Mouse (Mus musculus): ENCODE measurements around the gene Zc3h14. TPM values are rescaled to one million over a fixed set of nuclear protein-coding genes. Genes with fewer than 3 reads are reported as not detected.

The Zc3h14 gene
- 86.2 and 98.3 TPM in 2 replicates for polyA plus RNA-seq (2015; fragmentation: Nextera tagmentation; extraction: Ambion mirVana)

- under 1% methylated on average over 80 of the region's 87 CpGs for WGBS
These were observed at the start of gene Zc3h14 for GRCm38 (mm10) chr12:98746746-98747379. Gene Zc3h14, plus strand, starts transcription at chr12:98746964.

DNA sequence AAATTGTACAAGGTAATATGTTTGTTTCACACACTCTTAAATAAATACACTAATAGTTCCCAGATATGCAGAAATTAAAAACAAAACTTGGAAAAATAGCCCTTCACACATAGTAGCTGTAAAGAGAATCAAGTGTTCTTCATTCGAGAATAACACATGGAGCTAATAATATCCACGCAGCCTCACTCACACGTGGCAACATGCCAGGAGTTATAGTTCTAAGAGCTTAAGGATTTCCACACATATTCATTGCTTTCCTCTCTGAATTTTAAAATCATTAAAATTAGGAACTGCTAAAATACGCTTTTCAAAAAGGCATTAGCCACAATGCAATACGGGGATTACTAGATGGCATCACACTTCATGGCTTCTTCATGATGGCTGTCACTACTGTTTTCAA, 49.6 kb upstream of the Zc3h14 start:
- no peak for ATAC-seq
- H3K27me3 ChIP-seq (replicated peaks) = no peaks in the 10 kb centered on the region
- H3K36me3 ChIP-seq = peaks cover 6% of the 10 kb centered on the region; the same call in 1 of the 2 replicates
- no peak overlapping the region for H3K9ac ChIP-seq
- no peaks in the 10 kb centered on the region for H3K9me3 ChIP-seq
- no peaks in the 10 kb centered on the region for H3K4me1 ChIP-seq (replicated peaks)
- no peak overlapping the region for H3K4me3 ChIP-seq (replicated peaks)
- no peak overlapping the region for H3K4me2 ChIP-seq (replicated peaks)
- no peak overlapping the region for H3K27ac ChIP-seq
- WGBS = 80% methylated on average over 5 of the region's 5 CpGs

More at GRCm38 (mm10) chr12:98746746-98747379, at the start of gene Zc3h14:
- ATAC-seq = peak; percentile 94
- Histone ChIP-seq H3K4me2 (replicated peaks) (peak within 1 kb of the TSS; percentile 62), H3K9ac (peak within 1 kb of the TSS; percentile 91), H3K27me3 (replicated peaks) (no peaks in the 10 kb centered on the region), H3K27ac (peak within 1 kb of the TSS; percentile 86), H3K4me1 (replicated peaks) (peaks cover 8% of the 10 kb centered on the region; the same call in 1 of the 2 replicates), H3K36me3 (no peaks in the 10 kb centered on the region), H3K4me3 (replicated peaks) (peak within 1 kb of the TSS; percentile 94), H3K9me3 (no peaks in the 10 kb centered on the region)

DNA sequence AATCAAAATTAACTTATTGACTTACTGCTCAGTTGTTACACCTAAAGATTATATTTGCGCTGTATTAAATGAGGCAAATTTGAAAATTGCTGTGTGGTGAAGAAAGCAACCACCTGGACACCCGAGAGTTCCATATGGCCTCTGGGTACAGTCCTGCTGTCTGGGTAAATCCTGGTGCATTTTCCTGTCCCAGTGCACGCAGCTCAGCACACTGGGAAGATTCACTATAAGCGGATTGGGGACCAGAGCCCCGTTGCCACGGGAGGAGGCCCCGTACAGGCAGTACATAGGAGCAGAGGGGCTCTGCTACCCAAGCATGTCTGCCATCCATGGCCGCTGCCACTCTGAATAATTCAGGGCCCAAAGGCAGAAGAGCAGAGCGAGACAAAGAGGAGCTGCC, 45.2 kb upstream of the Zc3h14 start:
- Histone ChIP-seq H3K4me3 (replicated peaks) (no peak overlapping the region), H3K9ac (no peak overlapping the region), H3K27me3 (replicated peaks) (no peaks in the 10 kb centered on the region), H3K4me1 (replicated peaks) (no peaks in the 10 kb centered on the region), H3K9me3 (no peaks in the 10 kb centered on the region), H3K4me2 (replicated peaks) (no peak overlapping the region), H3K36me3 (peaks cover 6% of the 10 kb centered on the region; the same call in 1 of the 2 replicates), H3K27ac (no peak overlapping the region)
- 95% methylated on average over 9 of the region's 9 CpGs for WGBS
- ATAC-seq = no peak

DNA sequence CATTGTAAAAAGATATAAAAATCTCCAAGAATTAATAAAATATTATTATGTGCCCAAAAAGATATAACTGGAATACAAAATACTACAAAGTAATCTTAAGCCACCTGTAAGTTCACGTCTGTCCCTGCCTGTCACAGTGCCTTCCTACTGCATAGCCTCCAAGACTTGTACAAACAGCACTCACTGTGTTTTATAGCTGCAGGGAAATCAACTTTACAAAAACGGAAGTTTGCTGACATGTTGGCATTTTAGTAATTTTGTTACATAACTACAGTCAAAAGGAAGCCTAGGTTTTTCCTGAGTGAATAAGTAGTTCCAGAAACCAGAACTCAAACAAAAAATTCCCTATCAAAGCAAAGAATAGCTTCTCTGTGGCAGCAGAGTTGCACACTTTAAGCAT, 43.2 kb upstream of the Zc3h14 start:
- ATAC-seq = no peak
- Histone ChIP-seq H3K4me2 (replicated peaks) (no peak overlapping the region), H3K4me3 (replicated peaks) (no peak overlapping the region), H3K27me3 (replicated peaks) (no peaks in the 10 kb centered on the region), H3K36me3 (0 out of 2 replicates have a peak, but pooled peaks cover 3% of the 10 kb centered on the region), H3K9me3 (no peaks in the 10 kb centered on the region), H3K4me1 (replicated peaks) (no peaks in the 10 kb centered on the region), H3K27ac (no peak overlapping the region), H3K9ac (no peak overlapping the region)
- 73% methylated on average over 2 of the region's 2 CpGs for WGBS

DNA sequence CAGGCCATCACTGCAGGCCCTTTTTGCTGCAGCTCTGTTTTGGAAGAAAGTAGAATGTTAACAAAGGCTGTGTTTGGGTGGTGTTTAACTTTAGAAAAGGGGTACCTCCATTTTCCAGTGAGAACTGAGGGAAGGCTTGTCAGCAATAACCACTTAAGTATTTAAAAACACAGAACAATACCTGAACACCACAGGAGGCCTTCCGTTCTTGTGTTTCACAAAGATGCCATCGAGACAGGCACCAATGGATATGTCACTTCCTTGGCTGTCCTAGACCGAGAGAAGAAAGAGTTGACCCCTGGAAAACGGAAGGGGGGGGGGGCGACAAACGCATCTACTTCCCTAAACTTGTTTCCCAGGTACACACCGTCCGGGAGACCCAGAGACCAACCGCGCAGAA, 42.8 kb upstream of the Zc3h14 start:
- Histone ChIP-seq H3K4me2 (replicated peaks) (no peak overlapping the region), H3K9me3 (no peaks in the 10 kb centered on the region), H3K4me3 (replicated peaks) (no peak overlapping the region), H3K27me3 (replicated peaks) (no peaks in the 10 kb centered on the region), H3K9ac (no peak overlapping the region), H3K4me1 (replicated peaks) (no peaks in the 10 kb centered on the region), H3K27ac (no peak overlapping the region), H3K36me3 (0 out of 2 replicates have a peak, but pooled peaks cover 3% of the 10 kb centered on the region)
- 85% methylated on average over 10 of the region's 10 CpGs for WGBS
- ATAC-seq = no peak

DNA sequence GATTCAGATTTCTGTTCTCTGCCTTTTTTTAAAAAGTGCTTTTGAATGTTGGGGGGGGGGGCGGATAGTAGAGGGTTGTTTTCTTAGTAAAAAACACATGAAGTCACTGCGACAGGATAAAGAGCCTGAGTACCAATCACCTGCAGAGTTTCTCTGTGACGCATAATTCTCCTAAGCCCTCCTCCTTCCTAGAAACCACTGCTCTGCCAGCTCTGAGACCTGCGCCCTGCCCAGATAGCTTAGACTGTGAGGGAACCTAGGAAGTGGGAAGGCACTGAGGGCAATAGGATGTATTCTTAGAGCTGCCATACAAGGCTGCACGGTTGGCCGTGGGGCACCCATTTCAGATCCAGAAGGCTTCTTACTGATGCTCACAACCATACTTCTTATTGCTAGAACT, 33.9 kb upstream of the Zc3h14 start:
- Histone ChIP-seq H3K27ac (no peak overlapping the region), H3K9me3 (no peaks in the 10 kb centered on the region), H3K4me1 (replicated peaks) (peaks cover 7% of the 10 kb centered on the region), H3K4me3 (replicated peaks) (no peak overlapping the region), H3K27me3 (replicated peaks) (no peaks in the 10 kb centered on the region), H3K36me3 (no peaks in the 10 kb centered on the region), H3K4me2 (replicated peaks) (no peak overlapping the region), H3K9ac (no peak overlapping the region)
- WGBS = 81% methylated on average over 6 of the region's 6 CpGs
- no peak for ATAC-seq

- no peaks in the 10 kb centered on the region for H3K36me3 ChIP-seq
- H3K4me3 ChIP-seq (replicated peaks) = no peak overlapping the region
- H3K4me2 ChIP-seq (replicated peaks) = 0 out of 2 replicates have a peak overlapping the region, but pooled peaks have one; percentile 5
- no peaks in the 10 kb centered on the region for H3K9me3 ChIP-seq
- WGBS = 19% methylated on average over 7 of the region's 7 CpGs
- peak; percentile 84 for ATAC-seq
- no peak overlapping the region for H3K27ac ChIP-seq
- no peak overlapping the region for H3K9ac ChIP-seq
- peaks cover 7% of the 10 kb centered on the region for H3K4me1 ChIP-seq (replicated peaks)
- no peaks in the 10 kb centered on the region for H3K27me3 ChIP-seq (replicated peaks)
These were observed 33.1 kb upstream of the Zc3h14 start for GRCm38 (mm10) chr12:98713621-98714103.

DNA sequence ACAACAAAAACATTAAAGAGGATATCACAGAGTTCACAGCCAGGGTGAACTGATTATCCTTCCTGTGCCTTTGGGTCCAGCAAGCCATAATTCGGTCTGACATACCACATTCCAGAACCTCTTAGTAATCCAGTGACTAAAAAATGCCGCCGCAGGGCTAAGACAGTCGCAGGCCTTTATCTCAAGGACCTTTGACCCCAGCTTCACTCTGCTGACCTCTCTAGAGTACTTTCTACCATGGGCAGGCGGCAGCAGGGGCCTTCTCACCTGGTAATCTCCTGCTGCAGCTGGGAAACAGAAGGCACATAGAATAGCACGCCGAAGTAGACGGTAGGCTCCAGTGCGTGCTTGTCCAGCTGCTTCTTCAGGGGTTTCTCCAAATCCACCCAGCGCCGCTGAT, 32.0 kb upstream of the Zc3h14 start:
- ATAC-seq = peak; percentile 29; the same call in 1 of the 2 replicates
- Histone ChIP-seq H3K4me2 (replicated peaks) (no peak overlapping the region; the same call in 1 of the 2 replicates), H3K4me3 (replicated peaks) (no peak overlapping the region), H3K9me3 (no peaks in the 10 kb centered on the region), H3K36me3 (no peaks in the 10 kb centered on the region), H3K27me3 (replicated peaks) (no peaks in the 10 kb centered on the region), H3K4me1 (replicated peaks) (peaks cover 7% of the 10 kb centered on the region), H3K27ac (no peak overlapping the region), H3K9ac (no peak overlapping the region)
- WGBS = 33% methylated on average over 11 of the region's 11 CpGs

GRCm38 (mm10) chr12:98716142-98716541, 30.6 kb upstream of the Zc3h14 start:
- ATAC-seq = no peak

GRCm38 (mm10) chr12:98720628-98721027, 26.1 kb upstream of the Zc3h14 start:
- Histone ChIP-seq H3K9ac (no peak overlapping the region), H3K27me3 (replicated peaks) (no peaks in the 10 kb centered on the region), H3K27ac (no peak overlapping the region), H3K4me1 (replicated peaks) (peaks cover 3% of the 10 kb centered on the region; the same call in 1 of the 2 replicates), H3K4me2 (replicated peaks) (no peak overlapping the region), H3K36me3 (no peaks in the 10 kb centered on the region), H3K4me3 (replicated peaks) (no peak overlapping the region), H3K9me3 (no peaks in the 10 kb centered on the region)
- WGBS = 32% methylated on average over 3 of the region's 3 CpGs
- ATAC-seq = no peak

More at GRCm38 (mm10) chr12:98716142-98716541, 30.6 kb upstream of the Zc3h14 start:
- WGBS = 71% methylated on average over 2 of the region's 2 CpGs
- no peak overlapping the region for H3K4me2 ChIP-seq (replicated peaks)
- no peak overlapping the region for H3K9ac ChIP-seq
- H3K27ac ChIP-seq = no peak overlapping the region
- H3K4me1 ChIP-seq (replicated peaks) = peaks cover 10% of the 10 kb centered on the region
- H3K27me3 ChIP-seq (replicated peaks) = no peaks in the 10 kb centered on the region
- no peaks in the 10 kb centered on the region for H3K36me3 ChIP-seq
- H3K4me3 ChIP-seq (replicated peaks) = no peak overlapping the region
- H3K9me3 ChIP-seq = no peaks in the 10 kb centered on the region

DNA sequence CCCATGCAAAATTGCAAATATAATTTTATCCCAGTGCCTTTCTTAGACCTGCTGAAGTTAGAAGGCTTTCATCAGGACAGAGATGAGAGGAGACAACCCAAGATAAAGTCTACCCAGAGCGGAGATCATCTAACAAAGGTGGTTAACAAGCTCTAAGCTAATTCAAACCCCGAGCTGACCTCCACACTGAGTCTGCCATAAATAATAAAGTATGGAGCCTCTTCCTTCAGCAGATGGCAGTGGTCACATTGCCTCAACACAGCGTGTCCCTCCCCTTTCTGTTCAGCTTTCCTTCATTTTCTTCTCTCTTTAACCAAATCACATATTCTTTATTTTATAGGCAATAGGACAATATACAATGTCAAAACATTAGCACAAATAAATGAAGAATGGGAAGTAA, 25.7 kb upstream of the Zc3h14 start:
- no peak for ATAC-seq
- no peaks in the 10 kb centered on the region for H3K9me3 ChIP-seq
- no peaks in the 10 kb centered on the region for H3K36me3 ChIP-seq
- 49% methylated on average over 3 of the region's 3 CpGs for WGBS
- H3K4me1 ChIP-seq (replicated peaks) = peaks cover 3% of the 10 kb centered on the region; the same call in 1 of the 2 replicates
- no peak overlapping the region for H3K4me2 ChIP-seq (replicated peaks)
- no peak overlapping the region for H3K9ac ChIP-seq
- H3K27ac ChIP-seq = no peak overlapping the region
- H3K4me3 ChIP-seq (replicated peaks) = no peak overlapping the region
- H3K27me3 ChIP-seq (replicated peaks) = no peaks in the 10 kb centered on the region

GRCm38 (mm10) chr12:98724224-98724623, 22.5 kb upstream of the Zc3h14 start:
- Histone ChIP-seq H3K4me1 (replicated peaks) (peaks cover 3% of the 10 kb centered on the region; the same call in 1 of the 2 replicates), H3K27me3 (replicated peaks) (no peaks in the 10 kb centered on the region), H3K27ac (no peak overlapping the region), H3K4me3 (replicated peaks) (no peak overlapping the region), H3K9ac (no peak overlapping the region), H3K4me2 (replicated peaks) (no peak overlapping the region), H3K36me3 (no peaks in the 10 kb centered on the region), H3K9me3 (no peaks in the 10 kb centered on the region)
- ATAC-seq = no peak
- WGBS = 93% methylated on average over 7 of the region's 7 CpGs

- Histone ChIP-seq H3K9me3 (no peaks in the 10 kb centered on the region), H3K36me3 (no peaks in the 10 kb centered on the region), H3K4me2 (replicated peaks) (no peak overlapping the region), H3K27ac (no peak overlapping the region), H3K9ac (no peak overlapping the region), H3K27me3 (replicated peaks) (no peaks in the 10 kb centered on the region), H3K4me3 (replicated peaks) (no peak overlapping the region), H3K4me1 (replicated peaks) (peaks cover 3% of the 10 kb centered on the region; the same call in 1 of the 2 replicates)
- 54% methylated on average over 5 of the region's 5 CpGs for WGBS
- peak; percentile 63 for ATAC-seq
These were observed 21.8 kb upstream of the Zc3h14 start for GRCm38 (mm10) chr12:98724976-98725375.
